Mouse (Mus musculus) liver, adult 2 months (tissue): ENCODE measurements around the gene Ddc.

Source experiments
- CTCF ChIP-seq: fragments of 200-500 bp; IDR thresholded peaks from 2 replicates; pipeline ENCODE4 v1.5.1; 2011; ENCODE audit warnings: low read depth, low read length, control low read depth
- POLR2A ChIP-seq: fragments of 200-500 bp; IDR thresholded peaks from 2 replicates; pipeline ENCODE4 v1.6.1; 2011; ENCODE audit warnings: low read length, control low read depth; ENCODE audit not compliant: insufficient read depth; ENCODE audit errors: extremely low read depth

DNA sequence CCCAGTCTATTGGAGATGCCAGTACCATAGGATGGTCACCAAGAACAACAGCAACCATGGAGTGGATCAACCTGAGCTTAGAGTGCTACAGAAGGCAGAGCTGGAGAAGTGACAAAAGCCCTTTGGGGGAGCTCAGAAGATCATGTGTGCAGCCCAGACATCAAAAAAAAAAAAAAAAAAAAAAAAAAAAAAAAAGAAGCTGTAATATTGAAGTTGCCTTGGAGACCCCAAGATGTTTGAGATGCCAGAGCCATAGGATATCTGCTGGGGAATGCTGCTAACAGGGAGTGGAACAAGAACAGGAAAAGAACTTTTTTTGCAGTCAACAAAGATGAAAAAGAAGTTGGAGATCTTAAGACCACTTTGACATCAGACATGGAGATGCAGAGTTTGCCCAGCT, 7.6 kb upstream of the Ddc start:
- no peak for TF ChIP-seq CTCF
- no peak for TF ChIP-seq POLR2A
